Mouse (Mus musculus): ENCODE results near the gene Naa16. TPM values are rescaled to one million over a fixed set of nuclear protein-coding genes. Genes with fewer than 3 reads are reported as not detected.

Gene Naa16
- polyA plus RNA-seq, 1 experiment from 2014 or later = 19.1 TPM

DNA sequence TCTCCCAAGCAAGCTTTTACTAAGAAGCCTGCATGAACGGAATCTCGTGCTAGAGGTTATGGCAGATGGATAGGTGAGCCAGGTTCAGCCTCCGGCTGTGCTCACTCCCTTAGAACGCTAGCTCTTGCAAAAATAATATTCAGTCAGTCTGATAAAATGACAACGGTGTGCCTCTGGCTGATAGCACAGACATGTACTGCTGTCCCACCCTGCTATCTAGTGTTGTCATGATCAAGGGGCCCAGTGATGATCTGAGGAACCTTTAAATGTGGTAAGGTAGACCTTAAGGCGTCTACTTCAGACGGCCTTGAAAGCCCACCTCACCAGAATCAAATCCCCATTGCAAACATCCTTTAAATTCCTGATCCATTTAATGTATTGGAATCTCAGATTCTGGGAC is 94.4 kb downstream of the Naa16 start:
- H3K27ac ChIP-seq (ENCODE audit: low read depth, low read length) = no peak overlapping the region
- H3K9ac ChIP-seq (replicated peaks; ENCODE audit: low read depth, low read length) = no peak overlapping the region
- no peak overlapping the region for H3K4me2 ChIP-seq (ENCODE audit: low read depth, low read length)
- ATAC-seq (ENCODE audit: low read depth) = no peak
- 87% methylated on average over 7 of the region's 7 CpGs for WGBS
- no peaks in the 10 kb centered on the region for H3K36me3 ChIP-seq (ENCODE audit: control insufficient read depth, insufficient read depth, low read length)
- H3K27me3 ChIP-seq (ENCODE audit: control insufficient read depth, insufficient read depth, low read length) = 0 out of 2 replicates have a peak, but pooled peaks cover 9% of the 10 kb centered on the region
- no peak overlapping the region for H3K4me3 ChIP-seq (ENCODE audit: low read depth, low read length)
- no peaks in the 10 kb centered on the region for H3K4me1 ChIP-seq (ENCODE audit: control insufficient read depth, insufficient read depth, low read length)
- H3K9me3 ChIP-seq (ENCODE audit: control insufficient read depth, low read length) = no peaks in the 10 kb centered on the region

DNA sequence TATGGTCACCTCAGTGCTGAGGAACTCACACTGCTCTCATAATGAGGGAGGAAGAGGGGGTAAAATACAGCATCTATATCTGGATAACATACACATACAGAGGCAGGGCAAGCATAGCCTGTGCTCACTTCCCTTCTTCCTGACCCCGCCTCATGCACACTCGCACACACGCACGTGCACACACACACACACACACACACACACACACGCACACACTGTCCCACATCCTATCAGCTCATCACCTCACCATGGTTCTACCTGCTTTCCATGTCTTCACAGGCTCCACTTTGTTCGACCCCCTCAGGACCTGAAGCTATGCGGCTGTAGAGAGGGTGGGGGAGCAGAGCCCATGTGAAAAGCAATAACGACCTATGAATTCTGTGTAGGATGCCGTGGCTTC is 95.0 kb downstream of the Naa16 start:
- H3K4me3 ChIP-seq (ENCODE audit: low read depth, low read length) = no peak overlapping the region
- peaks cover 4% of the 10 kb centered on the region; the same call in 1 of the 2 replicates for H3K4me1 ChIP-seq (ENCODE audit: control insufficient read depth, insufficient read depth, low read length)
- ATAC-seq (ENCODE audit: low read depth) = no peak
- no peaks in the 10 kb centered on the region for H3K36me3 ChIP-seq (ENCODE audit: control insufficient read depth, insufficient read depth, low read length)
- no peak overlapping the region for H3K9ac ChIP-seq (replicated peaks; ENCODE audit: low read depth, low read length)
- H3K27ac ChIP-seq (ENCODE audit: low read depth, low read length) = no peak overlapping the region
- WGBS = 93% methylated on average over 9 of the region's 9 CpGs
- 0 out of 2 replicates have a peak, but pooled peaks cover 9% of the 10 kb centered on the region for H3K27me3 ChIP-seq (ENCODE audit: control insufficient read depth, insufficient read depth, low read length)
- H3K9me3 ChIP-seq (ENCODE audit: control insufficient read depth, low read length) = no peaks in the 10 kb centered on the region
- H3K4me2 ChIP-seq (ENCODE audit: low read depth, low read length) = peak overlapping the region; percentile 24; the same call in 1 of the 2 replicates

DNA sequence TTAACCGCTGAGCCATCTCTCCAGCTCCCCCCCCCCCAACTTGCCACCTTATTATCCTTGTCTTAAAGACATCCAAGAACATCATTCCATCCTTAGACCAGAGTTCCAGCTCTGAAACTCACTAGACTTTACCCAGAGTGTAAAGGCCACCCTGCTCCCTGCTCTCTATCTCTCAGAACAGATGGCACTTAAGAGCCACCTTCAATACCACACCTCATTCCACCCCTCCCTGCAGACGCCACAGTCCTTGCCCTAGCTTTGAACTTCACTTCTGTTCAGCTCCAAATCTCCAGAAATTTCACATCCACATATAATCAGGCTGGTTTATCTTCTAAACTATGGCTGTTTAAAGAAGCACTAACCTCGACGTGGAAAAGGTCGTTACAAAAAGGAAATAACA is 95.6 kb downstream of the Naa16 start:
- 74% methylated on average over 5 of the region's 5 CpGs for WGBS
- no peak overlapping the region for H3K4me3 ChIP-seq (ENCODE audit: low read depth, low read length)
- no peak overlapping the region for H3K4me2 ChIP-seq (ENCODE audit: low read depth, low read length)
- no peak overlapping the region for H3K27ac ChIP-seq (ENCODE audit: low read depth, low read length)
- H3K4me1 ChIP-seq (ENCODE audit: control insufficient read depth, insufficient read depth, low read length) = peaks cover 9% of the 10 kb centered on the region
- no peaks in the 10 kb centered on the region for H3K36me3 ChIP-seq (ENCODE audit: control insufficient read depth, insufficient read depth, low read length)
- no peak for ATAC-seq (ENCODE audit: low read depth)
- H3K9me3 ChIP-seq (ENCODE audit: control insufficient read depth, low read length) = no peaks in the 10 kb centered on the region
- no peak overlapping the region for H3K9ac ChIP-seq (replicated peaks; ENCODE audit: low read depth, low read length)
- H3K27me3 ChIP-seq (ENCODE audit: control insufficient read depth, insufficient read depth, low read length) = 0 out of 2 replicates have a peak, but pooled peaks cover 4% of the 10 kb centered on the region

DNA sequence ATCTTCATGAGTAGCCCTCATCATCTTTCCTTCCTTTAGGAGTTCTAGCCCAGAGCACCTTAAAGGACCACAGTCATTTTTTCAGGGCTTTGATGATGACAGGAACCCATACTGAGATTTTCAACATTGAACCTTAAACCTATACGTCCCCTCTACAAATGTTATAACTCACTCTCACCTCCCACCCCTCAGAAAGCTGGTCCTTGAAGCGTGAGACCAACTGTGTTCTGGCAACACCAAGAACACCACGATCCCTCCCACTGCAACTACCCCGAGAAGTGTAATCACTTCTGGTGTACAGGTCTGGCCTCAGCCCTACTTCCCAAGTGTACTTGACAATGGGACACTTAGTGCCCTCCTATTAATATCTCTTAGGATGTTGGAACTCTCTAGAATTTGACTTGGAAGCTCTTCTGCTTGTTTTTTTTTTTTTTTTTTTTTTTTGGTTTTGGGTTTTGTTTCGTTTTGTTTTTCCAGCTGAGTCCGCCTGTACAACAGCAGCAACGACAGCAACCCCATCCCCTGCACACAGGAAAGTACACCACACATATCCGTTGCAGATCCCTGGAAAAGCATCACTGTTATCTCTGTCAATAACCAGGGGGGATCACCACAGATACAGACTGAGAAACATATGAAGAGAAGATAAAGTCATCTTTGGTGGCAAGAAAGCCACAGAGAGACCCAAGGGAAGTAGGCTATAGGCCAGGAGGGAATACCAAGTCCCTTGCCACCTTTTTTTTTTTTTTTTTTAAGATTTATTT is 96.3 kb downstream of the Naa16 start:
- 84% methylated on average over 8 of the region's 8 CpGs for WGBS
- peaks cover 9% of the 10 kb centered on the region for H3K4me1 ChIP-seq (ENCODE audit: control insufficient read depth, insufficient read depth, low read length)
- ATAC-seq (ENCODE audit: low read depth) = no peak
- no peak overlapping the region for H3K4me3 ChIP-seq (ENCODE audit: low read depth, low read length)
- no peak overlapping the region for H3K27ac ChIP-seq (ENCODE audit: low read depth, low read length)
- H3K4me2 ChIP-seq (ENCODE audit: low read depth, low read length) = no peak overlapping the region
- H3K36me3 ChIP-seq (ENCODE audit: control insufficient read depth, insufficient read depth, low read length) = no peaks in the 10 kb centered on the region
- no peak overlapping the region for H3K9ac ChIP-seq (replicated peaks; ENCODE audit: low read depth, low read length)
- H3K27me3 ChIP-seq (ENCODE audit: control insufficient read depth, insufficient read depth, low read length) = 0 out of 2 replicates have a peak, but pooled peaks cover 2% of the 10 kb centered on the region
- no peaks in the 10 kb centered on the region for H3K9me3 ChIP-seq (ENCODE audit: control insufficient read depth, low read length)

DNA sequence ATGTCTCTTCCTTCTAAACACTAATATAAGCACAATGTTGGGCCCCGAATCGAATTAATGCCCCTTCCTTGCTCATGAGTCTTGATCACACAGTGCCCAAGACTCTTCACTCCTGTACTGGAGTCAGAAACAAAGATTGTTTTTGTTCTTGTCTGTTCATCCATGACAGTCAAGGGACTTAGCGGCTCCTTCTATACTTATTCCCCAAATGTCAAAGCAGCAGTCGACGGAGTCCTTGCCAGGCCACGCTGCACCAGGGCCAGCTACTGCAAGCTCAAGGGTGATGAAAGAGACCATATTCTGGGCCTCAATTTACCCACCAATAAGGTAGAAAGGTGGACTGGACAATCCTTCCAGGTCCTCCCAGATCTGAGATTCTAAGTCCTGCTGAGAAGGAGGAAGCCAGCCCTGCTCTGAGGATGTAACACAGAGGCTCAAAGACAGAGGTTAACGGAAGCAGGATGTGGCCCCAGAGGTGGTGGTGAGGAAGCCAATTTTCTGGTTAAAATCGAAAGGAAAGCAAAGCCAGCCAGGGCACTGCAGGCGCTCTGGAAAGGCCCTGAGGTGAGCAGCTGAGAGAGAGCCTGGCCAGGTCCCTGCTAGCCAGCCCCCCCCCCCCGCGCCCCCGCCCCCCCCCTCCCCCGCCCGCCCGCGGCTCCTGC is 97.3 kb downstream of the Naa16 start:
- no peak overlapping the region for H3K4me3 ChIP-seq (ENCODE audit: low read depth, low read length)
- no peak overlapping the region for H3K27ac ChIP-seq (ENCODE audit: low read depth, low read length)
- WGBS = 51% methylated on average over 9 of the region's 16 CpGs
- no peak overlapping the region for H3K4me2 ChIP-seq (ENCODE audit: low read depth, low read length)
- ATAC-seq (ENCODE audit: low read depth) = no peak
- H3K9me3 ChIP-seq (ENCODE audit: control insufficient read depth, low read length) = no peaks in the 10 kb centered on the region
- no peaks in the 10 kb centered on the region for H3K36me3 ChIP-seq (ENCODE audit: control insufficient read depth, insufficient read depth, low read length)
- H3K9ac ChIP-seq (replicated peaks; ENCODE audit: low read depth, low read length) = no peak overlapping the region
- peaks cover 9% of the 10 kb centered on the region for H3K4me1 ChIP-seq (ENCODE audit: control insufficient read depth, insufficient read depth, low read length)
- H3K27me3 ChIP-seq (ENCODE audit: control insufficient read depth, insufficient read depth, low read length) = no peaks in the 10 kb centered on the region

DNA sequence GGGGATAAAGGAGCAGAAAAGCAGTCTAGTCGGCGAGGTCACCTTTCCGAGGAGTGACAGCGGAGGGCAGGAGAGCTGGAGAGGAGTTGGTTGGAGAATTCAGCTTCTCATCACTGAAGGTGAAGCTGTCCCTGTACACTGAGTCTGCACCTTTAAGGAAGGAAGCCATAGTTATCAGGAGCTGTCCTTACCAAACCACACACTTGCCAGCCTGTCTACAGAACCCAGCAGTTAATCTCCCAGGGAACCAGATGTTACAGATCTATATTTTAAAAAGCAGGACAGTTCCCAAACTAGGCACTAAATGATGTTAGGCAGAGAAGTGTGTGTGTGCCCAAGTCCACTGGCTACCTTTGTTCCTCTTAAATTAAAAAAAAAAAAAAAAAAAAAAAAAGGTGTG is 98.9 kb downstream of the Naa16 start:
- 84% methylated on average over 4 of the region's 4 CpGs for WGBS
- no peak overlapping the region for H3K27ac ChIP-seq (ENCODE audit: low read depth, low read length)

DNA sequence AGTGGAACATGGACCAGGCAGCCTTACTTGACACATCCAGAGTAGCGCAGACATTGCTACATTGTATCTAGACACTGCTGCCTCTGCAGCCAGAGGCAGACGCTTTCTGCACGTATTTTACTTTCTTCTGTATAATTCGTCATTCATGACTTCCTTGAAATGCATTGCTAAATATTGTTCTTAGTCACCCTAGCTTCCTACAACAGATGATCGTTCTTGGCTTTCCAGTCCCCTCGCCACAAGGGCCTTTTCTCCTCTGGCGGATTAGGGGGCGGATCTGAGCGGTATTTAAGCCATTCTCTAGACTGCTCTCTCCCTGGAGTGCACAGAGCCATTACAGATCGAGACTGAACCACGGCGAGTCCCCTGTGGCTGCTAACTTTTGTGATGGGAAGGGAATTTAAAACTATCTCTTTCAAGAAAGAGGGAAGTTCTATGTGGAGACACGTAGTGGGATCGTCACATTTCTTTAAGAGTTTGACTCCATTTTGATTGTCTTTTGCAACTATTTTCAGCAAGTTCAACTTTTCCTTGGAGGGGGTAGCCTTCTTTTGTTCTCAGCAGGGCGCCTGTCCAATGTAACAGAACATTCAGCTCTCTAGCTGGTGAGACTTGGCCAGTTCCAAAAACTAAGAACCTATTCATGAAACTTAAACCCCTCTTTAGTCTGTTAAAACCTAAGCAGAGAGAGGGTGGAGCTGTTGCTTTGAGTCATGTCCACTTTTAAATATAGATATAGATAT is 99.7 kb downstream of the Naa16 start:
- H3K9ac ChIP-seq (replicated peaks; ENCODE audit: low read depth, low read length) = no peak overlapping the region
- H3K36me3 ChIP-seq (ENCODE audit: control insufficient read depth, insufficient read depth, low read length) = no peaks in the 10 kb centered on the region
- no peaks in the 10 kb centered on the region for H3K27me3 ChIP-seq (ENCODE audit: control insufficient read depth, insufficient read depth, low read length)
- no peak overlapping the region for H3K27ac ChIP-seq (ENCODE audit: low read depth, low read length)
- peak overlapping the region; percentile 22; the same call in 1 of the 2 replicates for H3K4me2 ChIP-seq (ENCODE audit: low read depth, low read length)
- no peak for ATAC-seq (ENCODE audit: low read depth)
- H3K4me3 ChIP-seq (ENCODE audit: low read depth, low read length) = no peak overlapping the region
- WGBS = 16% methylated on average over 15 of the region's 15 CpGs
- peaks cover 9% of the 10 kb centered on the region for H3K4me1 ChIP-seq (ENCODE audit: control insufficient read depth, insufficient read depth, low read length)
- no peaks in the 10 kb centered on the region for H3K9me3 ChIP-seq (ENCODE audit: control insufficient read depth, low read length)

More for the DNA sequence above, 98.9 kb downstream of the Naa16 start:
- H3K36me3 ChIP-seq (ENCODE audit: control insufficient read depth, insufficient read depth, low read length) = no peaks in the 10 kb centered on the region
- no peak for ATAC-seq (ENCODE audit: low read depth)
- no peaks in the 10 kb centered on the region for H3K9me3 ChIP-seq (ENCODE audit: control insufficient read depth, low read length)
- H3K9ac ChIP-seq (replicated peaks; ENCODE audit: low read depth, low read length) = no peak overlapping the region
- peaks cover 9% of the 10 kb centered on the region for H3K4me1 ChIP-seq (ENCODE audit: control insufficient read depth, insufficient read depth, low read length)
- no peaks in the 10 kb centered on the region for H3K27me3 ChIP-seq (ENCODE audit: control insufficient read depth, insufficient read depth, low read length)
- no peak overlapping the region for H3K4me2 ChIP-seq (ENCODE audit: low read depth, low read length)
- no peak overlapping the region for H3K4me3 ChIP-seq (ENCODE audit: low read depth, low read length)

DNA sequence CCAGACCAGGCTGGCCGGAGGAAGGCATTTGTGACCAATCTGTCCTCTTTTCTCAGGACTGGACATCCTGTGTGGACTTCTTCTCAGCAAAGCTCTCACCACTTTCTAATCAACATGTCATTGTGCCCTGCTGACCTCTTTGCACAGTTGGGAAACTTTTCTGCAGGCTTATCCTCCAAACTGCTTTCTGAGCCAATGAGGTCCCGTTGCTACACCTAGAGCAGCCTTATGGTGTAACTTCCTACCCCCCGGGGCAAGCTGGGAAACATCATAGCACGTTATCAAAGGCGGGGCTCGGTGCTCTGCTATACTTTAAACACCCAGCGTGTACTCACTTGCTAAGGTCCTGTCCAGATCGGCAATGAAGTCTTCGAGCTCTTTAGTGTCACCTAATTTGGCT is 100.7 kb downstream of the Naa16 start:
- no peak overlapping the region for H3K4me2 ChIP-seq (ENCODE audit: low read depth, low read length)
- WGBS = 50% methylated on average over 9 of the region's 9 CpGs
- H3K36me3 ChIP-seq (ENCODE audit: control insufficient read depth, insufficient read depth, low read length) = no peaks in the 10 kb centered on the region
- H3K27ac ChIP-seq (ENCODE audit: low read depth, low read length) = no peak overlapping the region
- no peak for ATAC-seq (ENCODE audit: low read depth)
- no peaks in the 10 kb centered on the region for H3K9me3 ChIP-seq (ENCODE audit: control insufficient read depth, low read length)
- no peak overlapping the region for H3K9ac ChIP-seq (replicated peaks; ENCODE audit: low read depth, low read length)
- no peaks in the 10 kb centered on the region for H3K27me3 ChIP-seq (ENCODE audit: control insufficient read depth, insufficient read depth, low read length)
- no peak overlapping the region for H3K4me3 ChIP-seq (ENCODE audit: low read depth, low read length)
- peaks cover 9% of the 10 kb centered on the region for H3K4me1 ChIP-seq (ENCODE audit: control insufficient read depth, insufficient read depth, low read length)

- WGBS = 66% methylated on average over 3 of the region's 3 CpGs
- no peak overlapping the region for H3K9ac ChIP-seq (replicated peaks; ENCODE audit: low read depth, low read length)
- ATAC-seq (ENCODE audit: low read depth) = no peak
- H3K4me3 ChIP-seq (ENCODE audit: low read depth, low read length) = no peak overlapping the region
- no peak overlapping the region for H3K27ac ChIP-seq (ENCODE audit: low read depth, low read length)
- H3K27me3 ChIP-seq (ENCODE audit: control insufficient read depth, insufficient read depth, low read length) = no peaks in the 10 kb centered on the region
- no peaks in the 10 kb centered on the region for H3K36me3 ChIP-seq (ENCODE audit: control insufficient read depth, insufficient read depth, low read length)
- peaks cover 9% of the 10 kb centered on the region for H3K4me1 ChIP-seq (ENCODE audit: control insufficient read depth, insufficient read depth, low read length)
- no peaks in the 10 kb centered on the region for H3K9me3 ChIP-seq (ENCODE audit: control insufficient read depth, low read length)
- no peak overlapping the region for H3K4me2 ChIP-seq (ENCODE audit: low read depth, low read length)
These were observed 102.3 kb downstream of the Naa16 start for GRCm38 (mm10) chr14:79288280-79288679.
